Mouse (Mus musculus): ENCODE measurements around the gene 1700030K09Rik.

1700030K09Rik gene

DNA sequence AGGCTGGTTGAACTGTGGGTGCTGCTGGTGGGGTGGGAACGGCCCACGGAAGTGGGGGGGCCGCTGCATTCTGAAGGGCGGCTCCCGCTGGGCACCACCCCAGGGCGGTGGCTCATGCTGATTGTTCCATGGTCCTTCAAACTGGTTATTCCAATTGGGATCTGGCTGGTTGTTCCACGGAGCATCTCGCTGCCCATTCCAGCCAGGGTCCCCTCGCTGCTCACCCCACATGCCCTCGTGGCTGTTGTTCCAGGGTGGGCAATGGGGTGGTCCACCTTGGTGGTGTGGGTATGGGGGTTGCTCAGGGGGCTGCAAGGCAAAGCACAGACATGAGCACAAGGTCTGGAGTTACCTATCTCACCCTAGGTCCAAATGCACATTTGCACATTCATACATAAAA lies 20.5 kb downstream of the 1700030K09Rik start:
- no peak for DNase-seq

DNA sequence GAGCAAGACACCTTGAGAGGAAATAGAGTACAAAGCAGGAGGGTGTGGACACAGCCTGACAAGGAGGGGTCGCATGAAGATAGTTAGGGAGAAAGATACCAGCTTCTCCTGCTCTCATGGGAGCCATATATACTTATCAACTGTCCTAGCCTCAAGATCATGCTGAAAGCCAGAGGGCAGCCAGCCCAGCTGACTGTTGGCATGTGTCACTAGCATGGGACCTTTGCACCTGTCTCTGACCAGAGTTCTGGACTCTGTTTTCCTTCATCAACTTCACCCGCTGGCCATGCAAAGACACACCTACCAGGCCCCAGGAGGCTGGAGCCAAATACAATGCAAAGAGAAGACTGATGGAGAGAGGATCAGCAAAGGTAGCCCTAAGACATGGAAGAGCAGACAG lies 25.6 kb downstream of the 1700030K09Rik start:
- DNase-seq, result no peak

DNA sequence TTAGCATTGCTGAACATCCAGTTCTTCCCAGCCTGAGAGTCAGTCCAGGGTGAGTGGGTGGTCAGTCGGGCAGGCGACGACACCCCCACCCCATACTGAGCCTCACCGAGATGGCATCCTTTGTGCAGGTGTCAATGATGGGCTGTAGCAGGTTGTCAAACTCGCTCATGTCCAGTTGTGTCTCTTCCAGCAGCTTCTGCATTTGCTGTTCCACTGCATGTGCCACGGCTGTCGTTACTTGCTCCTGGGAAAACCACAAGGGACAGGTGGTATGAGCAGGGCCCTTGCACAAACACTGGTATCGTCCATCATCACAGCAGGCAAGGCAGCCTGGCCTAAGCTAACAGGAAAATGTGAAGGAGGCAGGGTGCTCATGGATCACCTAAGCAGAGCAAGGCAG lies 26.3 kb downstream of the 1700030K09Rik start:
- no peak for DNase-seq

DNA sequence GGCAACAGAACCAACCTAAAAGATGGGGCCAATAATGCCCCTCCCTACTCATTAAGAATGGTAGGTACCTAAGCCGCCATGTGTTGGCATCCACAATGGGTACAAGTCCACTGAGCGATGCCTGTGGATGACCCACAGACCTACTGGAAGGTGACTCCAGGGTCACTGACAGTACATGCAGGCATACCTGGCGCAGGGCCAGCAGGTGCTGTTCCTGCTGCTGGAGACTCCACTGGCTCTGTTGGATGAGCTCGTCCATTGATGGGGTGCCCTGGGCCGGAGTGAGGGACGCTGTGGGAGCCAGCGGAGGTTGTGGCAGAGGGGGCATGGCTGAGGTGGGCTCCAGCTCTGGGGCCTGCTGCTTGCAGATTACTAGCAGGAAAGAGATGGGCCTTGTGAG lies 27.0 kb downstream of the 1700030K09Rik start:
- DNase-seq, result no peak

DNA sequence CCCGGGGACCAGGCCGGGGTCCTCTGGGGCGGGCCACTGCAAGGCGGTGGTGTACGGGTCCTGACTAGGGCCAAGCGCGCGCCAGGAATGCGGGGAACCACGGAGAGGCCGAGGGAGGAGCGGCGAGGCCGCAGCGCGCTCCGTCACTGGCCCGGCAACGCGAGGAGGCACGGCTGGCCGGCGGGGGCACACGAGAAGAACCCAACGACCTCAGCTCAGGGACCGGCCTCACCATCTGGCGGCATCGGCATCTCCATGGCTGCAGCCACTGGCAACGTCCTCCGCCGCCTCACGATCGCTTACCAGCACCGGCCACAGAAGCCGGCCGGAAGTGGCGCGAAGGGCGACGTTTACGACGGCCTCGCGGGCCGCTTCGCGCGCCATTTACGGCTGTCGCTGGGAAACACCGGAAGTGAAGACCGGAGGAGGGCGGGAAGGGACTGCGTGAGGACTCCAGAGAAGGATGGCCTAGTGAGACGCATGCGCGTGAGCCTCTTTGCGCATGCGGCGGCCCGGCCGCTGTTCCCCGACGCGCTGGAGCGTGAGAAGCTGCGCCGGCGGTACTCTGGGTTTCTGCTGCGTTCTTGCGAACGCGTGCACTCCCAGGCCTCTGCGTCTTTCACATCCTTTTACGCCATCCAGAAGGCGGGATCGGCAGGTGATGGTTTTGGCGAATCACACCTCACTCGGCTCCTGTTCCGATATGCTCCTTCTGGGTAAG lies 31.3 kb downstream of the 1700030K09Rik start, which contains the start of gene Cherp:
Gene Cherp, minus strand, starts transcription at position 401 of the 721 bp plus-strand sequence.
- peak; percentile 95 for DNase-seq

DNA sequence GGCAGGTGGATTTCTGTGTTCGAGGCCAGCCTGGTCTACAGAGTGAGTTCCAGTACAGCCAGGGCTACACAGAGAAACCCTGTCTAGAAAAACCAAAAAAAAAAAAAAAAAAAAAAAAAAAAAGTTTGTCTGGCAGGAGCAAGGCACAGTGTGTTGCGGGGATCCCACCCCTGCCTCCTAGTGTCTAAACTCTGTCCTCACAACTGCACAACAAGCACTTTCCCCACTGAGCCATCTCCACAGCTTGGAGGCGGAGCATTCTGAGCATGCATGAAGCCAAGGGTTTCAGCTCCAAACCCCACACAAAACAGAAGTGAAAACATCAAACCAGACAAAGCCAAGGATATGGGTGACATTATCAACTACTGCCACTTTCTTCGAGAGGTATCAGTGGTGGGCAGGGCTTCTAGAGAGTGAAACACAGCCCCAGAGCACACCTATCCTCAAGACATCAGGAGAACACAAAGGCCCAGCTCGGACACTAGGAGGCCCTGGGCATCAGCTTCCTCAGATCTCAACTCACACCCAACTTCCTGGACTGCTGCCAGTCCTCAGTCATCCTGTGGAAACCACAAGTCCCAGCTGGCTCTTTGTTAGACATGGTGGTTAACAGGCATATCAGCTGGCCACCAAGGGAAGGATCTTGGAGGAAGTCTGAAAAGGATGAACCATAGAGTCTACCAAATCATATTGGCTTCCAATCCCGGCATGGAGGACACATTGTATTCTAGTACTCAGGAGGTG lies 41.9 kb downstream of the 1700030K09Rik start:
- DNase-seq, result peak; percentile 27

DNA sequence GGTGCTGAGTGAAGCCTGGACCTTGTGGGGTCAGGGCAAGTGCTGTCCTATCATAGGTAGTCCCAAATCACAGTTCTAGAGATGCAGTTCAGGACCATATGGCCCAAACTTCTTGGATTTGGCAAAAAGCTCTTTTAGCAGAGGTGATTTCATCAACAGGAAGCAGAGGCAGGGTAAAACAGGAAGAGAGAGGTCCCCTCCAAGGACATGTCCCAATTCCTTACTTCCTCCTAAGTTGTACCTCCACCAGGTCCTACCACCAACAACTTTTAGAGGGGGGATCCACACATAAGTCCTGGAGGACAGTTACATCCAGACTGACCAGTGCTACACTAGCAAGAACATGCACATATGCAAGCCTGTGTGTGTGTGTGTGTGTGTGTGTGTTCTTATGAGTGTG lies 43.3 kb downstream of the 1700030K09Rik start:
- DNase-seq, result no peak

DNA sequence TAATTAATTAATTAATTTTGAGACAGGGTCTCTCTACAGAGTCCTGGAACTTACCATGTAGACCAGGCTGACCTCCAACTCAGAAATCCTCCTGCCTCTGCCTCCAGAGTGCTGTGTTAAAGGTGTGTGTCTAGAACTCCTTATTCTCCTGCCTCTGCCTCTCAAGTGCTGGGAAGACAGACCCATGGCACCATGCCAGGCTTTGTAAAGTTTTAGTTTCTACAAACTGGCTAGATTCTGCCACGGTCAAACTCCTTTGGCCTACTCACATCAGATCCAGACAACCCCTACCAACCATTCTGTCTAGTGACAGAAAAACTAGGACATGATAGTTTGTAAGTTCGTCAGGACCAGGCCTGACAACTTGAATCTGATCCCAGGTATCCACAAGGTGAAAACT lies 47.3 kb downstream of the 1700030K09Rik start:
- no peak for DNase-seq

DNA sequence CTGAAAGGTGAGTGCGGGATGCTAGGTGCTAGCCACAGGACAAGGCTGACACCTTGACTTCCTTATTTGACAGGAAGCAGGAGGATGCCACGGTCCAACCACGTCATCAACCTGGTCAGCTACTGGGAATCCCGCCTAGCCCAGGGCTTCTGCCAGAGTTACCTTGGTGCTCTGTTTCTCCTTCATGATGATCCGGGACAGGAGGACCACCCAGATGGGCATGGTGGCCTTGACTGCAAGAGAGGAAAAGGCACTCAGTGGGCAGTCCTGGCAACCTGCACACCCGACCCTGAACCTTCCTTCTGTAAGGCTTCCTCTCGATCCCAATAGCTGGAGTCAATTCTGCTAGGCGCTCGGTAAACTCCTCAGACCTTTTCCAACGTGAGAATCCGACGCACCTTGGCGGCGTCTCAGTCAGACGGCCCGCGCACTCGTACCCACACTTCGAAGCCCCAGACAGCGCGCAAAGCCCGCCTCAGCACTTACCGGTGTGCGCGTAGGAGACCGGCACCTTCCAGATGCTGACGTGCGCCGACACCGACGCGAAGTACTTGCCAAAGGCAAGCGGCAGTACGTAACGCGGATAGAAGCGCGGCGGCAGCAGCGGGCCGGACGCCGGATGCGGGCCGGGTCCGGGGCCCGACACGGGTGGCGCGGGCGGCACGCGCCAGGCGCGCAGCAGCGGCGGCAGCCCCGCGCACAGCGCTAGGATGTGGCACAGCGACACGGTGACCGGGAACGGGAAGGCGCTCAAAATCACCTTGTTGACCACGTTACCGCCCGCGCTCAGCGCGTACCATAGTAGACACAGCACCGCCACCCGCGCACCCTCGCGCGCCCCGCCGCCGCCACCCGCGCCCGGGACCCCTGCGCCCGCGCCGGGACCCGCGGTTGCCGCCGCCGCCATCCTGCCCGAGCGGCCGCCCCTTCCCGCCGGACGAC lies 48.3 kb downstream of the 1700030K09Rik start, which contains the start of gene Slc35e1:
Gene Slc35e1, minus strand, starts transcription at position 935 of the 942 bp plus-strand sequence.
- DNase-seq, result no peak

DNA sequence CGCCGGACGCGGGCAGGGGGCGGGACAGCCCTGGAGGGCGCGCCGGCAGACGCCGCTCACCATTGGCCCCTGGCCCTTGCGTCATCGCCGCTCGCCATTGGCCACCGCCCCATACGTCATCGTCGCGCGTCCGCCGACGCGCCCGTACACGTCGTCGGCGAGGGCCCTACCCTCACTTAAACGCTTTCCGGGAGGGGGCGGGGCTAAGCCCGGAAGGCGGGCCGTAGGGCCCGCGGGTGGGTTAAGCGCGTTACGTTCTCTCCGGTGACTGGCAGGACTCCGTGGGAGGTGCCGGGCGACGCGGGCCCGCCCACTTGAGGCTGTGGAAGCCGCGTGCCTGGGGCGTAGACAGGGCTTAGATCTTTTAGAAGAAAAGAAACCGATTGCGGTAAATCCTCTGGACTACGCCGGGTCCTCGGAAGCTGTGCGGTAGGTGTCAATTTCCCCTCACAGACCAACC lies 49.0 kb downstream of the 1700030K09Rik start:
- DNase-seq, result peak; percentile 99

DNA sequence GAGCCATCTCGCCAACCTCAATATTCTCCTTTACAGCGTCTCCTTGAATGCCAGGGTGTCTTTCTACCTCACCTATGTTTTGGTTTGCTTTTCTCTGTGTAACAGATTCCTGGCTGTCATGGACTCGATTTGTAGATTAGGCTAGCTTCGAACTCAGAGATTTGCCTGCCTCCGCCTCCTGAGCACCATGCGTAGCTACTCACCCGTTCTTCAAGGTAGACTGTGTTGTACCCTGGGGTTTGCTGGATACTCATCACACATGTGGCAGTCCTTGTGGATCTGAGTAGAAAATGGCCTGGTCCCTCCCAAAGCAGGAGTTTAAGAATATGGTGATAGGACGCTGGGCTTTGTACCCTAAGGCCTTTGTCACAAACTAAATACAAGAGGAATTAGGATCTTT lies 49.7 kb downstream of the 1700030K09Rik start:
- DNase-seq, result peak; percentile 9

DNA sequence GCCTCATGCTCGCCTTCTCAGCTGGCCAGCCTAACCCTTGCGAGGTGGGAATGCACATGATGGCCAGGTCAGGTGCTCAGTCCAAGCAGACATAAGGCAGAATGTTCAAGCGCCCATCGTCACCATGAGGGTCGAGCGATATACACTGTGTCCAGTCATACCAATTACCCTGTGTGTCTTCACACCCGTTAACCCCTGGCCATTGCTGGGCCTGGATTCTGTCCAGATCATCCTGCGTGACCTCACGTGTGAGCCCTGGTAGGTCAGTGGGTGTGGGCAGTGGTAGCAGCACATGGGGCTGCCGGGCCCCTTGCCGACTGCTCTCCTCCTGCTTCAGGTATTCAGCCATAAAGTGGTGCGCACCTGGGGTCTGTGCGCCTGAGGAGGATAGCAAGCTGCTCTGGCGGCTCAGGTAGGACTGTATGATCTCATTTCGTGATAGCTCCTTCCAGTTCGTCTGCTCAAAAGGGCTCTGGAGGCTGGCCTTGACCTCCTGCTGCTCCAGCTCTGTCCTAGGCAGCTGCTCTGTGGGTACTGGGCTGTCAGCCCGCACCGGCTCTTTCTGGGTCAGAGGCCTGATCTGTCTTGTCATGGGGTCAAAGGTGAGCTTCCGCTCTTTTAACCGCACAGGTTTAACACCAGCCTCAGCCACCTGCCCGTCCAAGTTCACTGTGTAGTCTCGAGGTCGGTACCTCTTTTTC lies 51.9 kb downstream of the 1700030K09Rik start:
- no peak for DNase-seq

DNA sequence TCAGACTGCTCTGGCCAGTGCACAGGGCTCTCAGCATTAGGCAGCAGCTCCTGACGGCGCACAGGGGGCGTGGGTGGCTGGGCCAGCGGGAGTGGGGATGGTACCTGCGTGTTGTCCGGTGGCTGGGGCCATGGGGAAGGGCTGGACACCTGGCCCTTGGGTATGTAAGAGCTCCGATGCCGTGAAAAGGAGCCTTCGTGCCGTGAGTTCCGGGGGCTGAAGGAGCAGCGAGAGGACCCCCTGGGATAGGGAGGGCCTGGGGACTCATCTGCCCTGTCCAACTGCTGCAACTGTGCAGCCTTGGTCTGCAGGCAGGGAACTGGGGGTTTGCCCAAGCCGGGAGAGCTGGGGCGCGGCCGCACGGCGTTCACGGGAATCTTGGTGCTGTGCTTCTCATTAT lies 52.5 kb downstream of the 1700030K09Rik start:
- no peak for DNase-seq

DNA sequence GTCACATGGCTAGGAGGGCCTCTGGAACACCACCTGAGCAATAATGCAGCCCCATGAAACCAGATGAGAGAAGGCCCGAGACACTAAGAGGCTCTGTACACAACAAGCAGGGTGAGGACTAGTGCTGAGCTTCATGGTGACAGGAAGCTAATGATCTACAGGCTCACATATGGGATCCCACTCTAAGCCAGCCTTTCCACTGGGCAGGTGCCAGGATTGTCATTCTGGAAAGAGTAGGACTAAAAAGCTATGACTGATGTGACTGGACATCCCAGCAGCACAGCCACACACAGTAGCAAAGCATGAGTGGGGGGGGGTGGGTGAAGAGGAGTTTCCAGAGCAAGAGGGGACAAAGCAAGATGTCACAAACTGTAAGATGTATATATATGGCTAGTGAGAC lies 54.2 kb downstream of the 1700030K09Rik start:
- DNase-seq, result no peak

DNA sequence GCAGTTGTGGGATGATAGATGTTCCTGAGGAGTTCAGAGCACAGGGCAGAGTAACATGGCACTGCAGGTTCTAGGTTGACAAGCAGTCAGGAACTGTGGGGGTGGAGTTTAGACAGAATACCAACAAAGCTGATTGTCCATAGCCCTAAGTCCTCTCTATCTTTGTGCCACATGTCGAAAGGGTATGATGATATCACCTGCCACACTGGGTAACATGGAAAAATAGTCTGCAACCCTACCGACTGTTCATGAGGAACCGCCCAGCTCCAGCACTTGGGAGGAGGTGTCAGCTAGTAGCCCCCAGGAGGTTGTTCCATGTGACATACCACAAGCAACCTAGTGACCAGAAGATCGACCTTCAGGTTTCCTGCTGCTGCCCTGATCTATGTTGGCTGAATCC lies 54.8 kb downstream of the 1700030K09Rik start:
- no peak for DNase-seq

DNA sequence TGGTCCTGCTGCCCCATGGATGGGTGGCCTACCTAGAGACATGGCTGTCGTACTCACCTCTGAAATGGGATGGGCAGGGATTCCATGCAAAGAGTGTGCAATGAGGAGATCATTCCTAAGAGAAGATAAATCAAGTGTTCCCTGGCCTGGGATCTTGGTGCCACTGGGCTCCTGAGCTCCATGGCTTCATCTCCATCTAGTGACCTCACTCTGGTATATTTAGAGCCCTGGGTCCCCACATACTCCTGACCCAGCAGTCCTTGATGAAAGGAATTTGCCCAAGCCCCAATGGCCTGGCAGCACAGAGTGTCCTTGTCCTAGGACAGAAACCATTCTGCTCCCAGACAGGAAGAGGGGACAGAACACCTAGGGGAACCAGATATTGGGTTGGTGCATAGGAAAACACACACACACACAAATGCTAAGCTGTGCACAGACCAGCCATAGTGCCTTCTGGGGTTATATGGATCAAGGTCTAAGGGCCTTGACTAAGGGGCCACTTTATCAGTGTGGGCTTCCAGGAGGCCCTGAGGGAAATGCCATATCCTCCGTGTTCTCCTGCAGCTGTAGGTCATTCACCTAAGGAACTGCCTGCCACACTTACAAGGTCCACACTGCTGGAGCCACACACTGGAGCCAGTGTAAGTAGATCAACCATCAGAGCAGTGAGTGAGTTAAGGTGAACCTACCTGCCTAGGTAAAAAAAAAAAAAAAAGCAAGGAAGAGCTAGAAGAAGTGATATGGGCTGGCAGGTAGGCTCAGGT lies 56.0 kb downstream of the 1700030K09Rik start:
- no peak for DNase-seq

DNA sequence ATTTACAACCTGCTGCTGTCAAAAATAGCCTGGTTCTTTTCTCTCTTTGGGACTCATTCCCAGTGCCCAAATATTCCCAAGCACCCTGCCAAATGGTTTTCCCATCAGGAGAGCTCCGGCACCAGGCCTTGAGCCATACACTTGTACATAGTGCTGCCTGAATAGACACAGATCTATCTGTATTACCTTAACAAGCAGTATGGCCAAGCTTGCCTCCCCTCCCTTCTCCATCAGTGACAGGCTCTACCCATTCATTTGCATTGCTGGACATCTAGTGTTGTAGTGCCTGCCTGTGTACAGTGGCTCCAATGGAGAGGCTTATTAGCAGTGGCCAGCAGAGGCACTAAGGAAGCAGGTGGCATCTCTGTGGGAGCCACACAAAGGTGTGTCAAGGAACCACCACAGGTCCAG lies 56.8 kb downstream of the 1700030K09Rik start:
- DNase-seq, result no peak

DNA sequence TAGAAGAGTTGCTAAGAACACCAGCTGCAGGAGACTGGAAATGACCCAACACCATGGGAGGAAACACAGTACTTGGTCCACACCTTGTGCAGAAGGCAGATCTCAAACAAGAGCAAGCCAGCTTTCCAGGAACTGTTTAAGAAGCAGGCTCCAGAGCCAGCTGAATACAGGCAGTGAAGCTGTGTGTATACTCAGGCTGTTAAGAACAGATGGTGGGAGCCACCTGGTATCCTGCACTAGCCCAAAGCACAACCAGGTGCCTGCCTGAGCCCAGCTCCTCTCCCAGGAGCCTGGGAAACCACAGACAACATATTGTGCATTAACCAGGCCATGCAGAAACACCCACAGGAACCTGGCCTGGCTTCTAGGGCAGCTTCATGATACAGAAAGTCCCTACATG lies 60.5 kb downstream of the 1700030K09Rik start:
- no peak for DNase-seq

DNA sequence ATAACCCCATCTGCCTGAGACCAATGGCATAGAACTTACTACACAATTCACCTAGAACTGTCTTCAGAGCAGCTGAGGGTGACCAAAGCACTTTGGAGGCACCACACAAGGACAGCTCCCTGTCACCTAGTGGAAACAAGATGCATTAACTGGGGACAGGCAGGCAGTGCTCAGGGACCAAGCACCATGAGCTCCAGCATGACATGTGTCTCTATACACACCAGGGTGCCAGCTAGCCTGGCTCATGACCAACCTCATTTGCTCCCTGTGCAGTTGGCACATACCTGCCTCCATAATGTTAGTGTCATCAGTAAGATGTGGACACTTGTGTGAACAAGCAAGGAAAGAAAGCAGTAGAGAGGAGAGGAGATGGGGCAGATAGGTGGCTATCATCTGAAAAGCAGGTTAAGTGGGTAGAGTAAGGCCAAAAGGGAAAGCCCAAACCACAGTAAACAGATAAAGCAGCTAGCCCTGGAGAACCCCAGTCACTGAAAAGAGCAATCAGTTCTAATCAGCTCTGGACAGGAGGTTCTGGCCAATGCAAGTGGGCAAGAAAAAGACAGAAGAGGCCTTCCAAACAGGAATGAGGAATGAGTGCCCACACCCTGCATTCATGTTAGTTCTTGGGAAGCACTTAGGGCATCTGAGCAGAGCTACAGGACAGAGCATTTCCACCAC lies 61.1 kb downstream of the 1700030K09Rik start:
- DNase-seq, result no peak

DNA sequence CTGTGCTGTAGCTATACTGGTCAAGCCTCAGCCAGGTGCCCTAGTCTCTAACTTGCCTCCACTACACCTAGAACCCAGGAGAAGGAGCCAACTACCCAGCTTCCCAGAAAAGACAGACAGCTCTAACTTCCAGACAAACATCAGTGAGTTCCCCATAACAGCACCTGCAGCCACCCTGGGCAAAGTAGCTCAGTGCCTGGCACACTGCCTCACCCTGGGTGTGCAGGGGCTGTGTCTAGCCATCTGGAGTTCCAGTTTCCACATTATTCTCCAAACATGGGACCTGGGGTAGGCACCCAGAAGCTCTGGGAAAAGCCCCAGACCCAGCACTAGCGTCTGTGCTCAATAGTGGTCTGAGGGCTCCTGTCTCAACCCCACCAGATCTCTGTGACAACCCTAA lies 63.8 kb downstream of the 1700030K09Rik start:
- DNase-seq, result no peak

Data from thymus, postnatal 25 days (tissue).